ENCODE assay signal across 9 mouse cellular contexts in genomic region chr6:112302248-112302647, GRCm38 (mm10). TPM values are rescaled to one million over a fixed set of nuclear protein-coding genes. Genes with fewer than 3 reads are reported as not detected.
DNase-seq lines count a peak whose midpoint lies in the region; ATAC-seq and TF ChIP-seq lines count a peak whose summit lies in the region.
"Had no signal": no experiment of that assay in that cellular context is flagged by ENCODE, and none has a peak within 500 bp of the region (broad histone marks: within the 10 kb centered on the region; RNA-seq: fewer than 3 reads in every experiment).

No protein-coding gene starts in this region.

- peak; percentile 90 for ATAC-seq in megakaryocyte progenitor cell, adult 5-6 weeks (replicated peaks; ENCODE audit: poor library complexity)
- ATAC-seq in forebrain, postnatal 0 days: no peak
- ATAC-seq: Patski had no signal

- no peaks in the 10 kb centered on the region for H3K9me3 ChIP-seq in forebrain, postnatal 0 days (ENCODE audit: low read length)

- DNase-seq in ZHBTc4 (ENCODE audit: low read depth, low spot score): peak; percentile 49
- peak; percentile 2 for DNase-seq in embryo, embryonic 9.5 days (ENCODE audit: extremely low spot score)
- DNase-seq in heart, postnatal 10 days: peak; percentile 27 to 40
- DNase-seq in forebrain, postnatal 0 days: no peak
- DNase-seq in cerebellum, adult 18-20 months: no peak
- no peak for DNase-seq in urinary bladder, postnatal 14 days (ENCODE audit: low spot score)
- DNase-seq: cerebellum, adult 11 months had no signal

- H3K27me3 ChIP-seq in forebrain, postnatal 0 days (ENCODE audit: insufficient read depth, low read length): no peaks in the 10 kb centered on the region; the same call in 1 of the 2 replicates
- H3K27me3 ChIP-seq: Patski had no signal

- H3K9ac ChIP-seq in forebrain, postnatal 0 days: no peak overlapping the region

- 68% methylated on average over 7 of the region's 7 CpGs for WGBS in forebrain, postnatal 0 days

- no peaks in the 10 kb centered on the region for H3K4me1 ChIP-seq in forebrain, postnatal 0 days (ENCODE audit: insufficient read depth)

- H3K4me3 ChIP-seq in forebrain, postnatal 0 days (ENCODE audit: low read depth, low read length): no peak overlapping the region

- no peak for TF ChIP-seq CTCF in forebrain, postnatal 0 days (IDR thresholded peaks at IDR 0.05; ENCODE audit: low read depth)

- no peak overlapping the region for H3K27ac ChIP-seq in forebrain, postnatal 0 days (ENCODE audit: low read depth, low read length)

- intact Hi-C loops in heart, postnatal 10 days (cut with DNase I): no loop called here

- no peaks in the 10 kb centered on the region for H3K36me3 ChIP-seq in forebrain, postnatal 0 days (ENCODE audit: insufficient read depth)

- no peak overlapping the region for H3K4me2 ChIP-seq in forebrain, postnatal 0 days (ENCODE audit: low read depth)

RNA-seq across cellular contexts. Expression of gene Lmcd1, which starts 28.7 kb away (rescaled TPM):
- total RNA-seq in heart, postnatal 10 days (2021): 10 to 100 TPM; 34.2 to 45.3 TPM
- total RNA-seq in megakaryocyte progenitor cell, adult 5-6 weeks (2015): 0.35 and 0.44 TPM in 2 replicates
- total RNA-seq in megakaryocyte progenitor cell, adult 5-6 weeks (2017): 0.17 and 2.3 TPM in 2 replicates
- total RNA-seq in forebrain, postnatal 0 days (2014; rRNA removed): 6.8 and 6.9 TPM in 2 replicates
- 7.3 and 8.4 TPM in 2 replicates for polyA plus RNA-seq in forebrain, postnatal 0 days (2015; fragmentation: Nextera tagmentation; extraction: Ambion mirVana)

Comparison
In these comparisons a context has a peak if more than half of its experiments do, and no peak if none do; other contexts are left out.
1. DNase-seq: peak in ZHBTc4 (single experiment), embryo, embryonic 9.5 days (single experiment) and heart, postnatal 10 days (2 of 2); none in forebrain, postnatal 0 days (single experiment), cerebellum, adult 18-20 months (0 of 2) and urinary bladder, postnatal 14 days (single experiment).